Mouse (Mus musculus) myocyte (in vitro differentiated cells): Measurements from ENCODE around the gene Ddit4l. TPM values are rescaled to one million over a fixed set of nuclear protein-coding genes. Genes with fewer than 3 reads are reported as not detected.
"Not testable (repeated sequence)": the region's sequence is repeated elsewhere in the genome, so short reads cannot be mapped to it uniquely, and the experiment has no call there.

Source experiments
- H3K27me3 ChIP-seq: one replicate; pipeline ENCODE4 v1.6.1; 2011; ENCODE audit not compliant: control insufficient read depth, insufficient read depth, insufficient read length
- H3K36me3 ChIP-seq: one replicate; pipeline ENCODE4 v1.6.1; 2011; ENCODE audit not compliant: control insufficient read depth, insufficient read depth
- H3K4me2 ChIP-seq: one replicate; pipeline ENCODE4 v1.6.1; 2011; ENCODE audit warnings: low read depth, control low read depth
- H3K4me3 ChIP-seq: one replicate; pipeline ENCODE4 v1.5.1; 2011; ENCODE audit warnings: mild to moderate bottlenecking, control low read depth, moderate library complexity
- H3K79me2 ChIP-seq: one replicate; pipeline ENCODE4 v1.6.1; 2011; ENCODE audit not compliant: control insufficient read depth, insufficient read depth
- H3ac ChIP-seq: one replicate; pipeline ENCODE4 v1.6.1; 2011; ENCODE audit not compliant: control insufficient read depth, insufficient read length
- CEBPB ChIP-seq: IDR thresholded peaks from 2 replicates; pipeline ENCODE4 v1.6.1; 2011; ENCODE audit warnings: mild to moderate bottlenecking, moderate library complexity; ENCODE audit not compliant: poor library complexity, insufficient read depth, severe bottlenecking
- E2F4 ChIP-seq: IDR thresholded peaks from one replicate; pipeline ENCODE4 v1.6.1; 2011; ENCODE audit warnings: mild to moderate bottlenecking, control low read depth, moderate library complexity; ENCODE audit not compliant: insufficient read depth
- MAX ChIP-seq: IDR thresholded peaks from one replicate; pipeline ENCODE4 v1.6.1; 2011; ENCODE audit warnings: low read depth, mild to moderate bottlenecking, control low read depth
- MYOD1 ChIP-seq, 3 experiments: IDR thresholded peaks; one replicate each; pipeline ENCODE4 v1.6.1; 2011; ENCODE audit warnings: control low read depth in 2 of 3, low read depth in 2 of 3, mild to moderate bottlenecking in 2 of 3, moderate library complexity in 1 of 3; ENCODE audit not compliant: insufficient read length in 2 of 3, control insufficient read depth in 1 of 3
- MYOG ChIP-seq, 3 experiments: IDR thresholded peaks; one replicate each; pipeline ENCODE4 v1.6.1; 2011; ENCODE audit warnings: control low read depth in 2 of 3, low read depth in 2 of 3, mild to moderate bottlenecking in 2 of 3; ENCODE audit not compliant: insufficient read length in 2 of 3, control insufficient read depth in 1 of 3, insufficient read depth in 1 of 3
- POLR2A ChIP-seq: IDR thresholded peaks from one replicate; pipeline ENCODE4 v1.6.1; 2011; ENCODE audit warnings: low read depth, mild to moderate bottlenecking, control low read depth, moderate library complexity; ENCODE audit not compliant: insufficient read length
- POLR2AphosphoS2 ChIP-seq: IDR thresholded peaks from one replicate; pipeline ENCODE4 v1.6.1; 2011; ENCODE audit warnings: low read depth, control low read depth; ENCODE audit not compliant: insufficient read length
- REST ChIP-seq: IDR thresholded peaks from one replicate; pipeline ENCODE4 v1.6.1; 2011; ENCODE audit warnings: mild to moderate bottlenecking, control low read depth, moderate library complexity; ENCODE audit not compliant: insufficient read depth, insufficient read length
- SRF ChIP-seq: IDR thresholded peaks from one replicate; pipeline ENCODE4 v1.6.1; 2011; ENCODE audit warnings: low read depth; ENCODE audit not compliant: control insufficient read depth, insufficient read length
- TCF12 ChIP-seq: IDR thresholded peaks from one replicate; pipeline ENCODE4 v1.6.1; 2011; ENCODE audit warnings: mild to moderate bottlenecking, control low read depth; ENCODE audit not compliant: poor library complexity, insufficient read depth, severe bottlenecking
- TCF3 ChIP-seq: IDR thresholded peaks from one replicate; pipeline ENCODE4 v1.6.1; 2011; ENCODE audit warnings: low read depth, control low read depth; ENCODE audit not compliant: insufficient read length
- USF1 ChIP-seq: IDR thresholded peaks from one replicate; pipeline ENCODE4 v1.6.1; 2011; ENCODE audit warnings: low read depth, mild to moderate bottlenecking, control low read depth, moderate library complexity
- polyA plus RNA-seq: library from polyadenylated mRNA; unstranded; fragments of >200 nt; fragmentation: generic; extraction: Trizol; gene quantifications from one replicate; pipeline ENCODE4 v1.2.1, GENCODE M21; 2012; ENCODE audit warnings: missing spikeins

Ddit4l gene
- polyA plus RNA-seq, 1 experiment, result 2.1 TPM

DNA sequence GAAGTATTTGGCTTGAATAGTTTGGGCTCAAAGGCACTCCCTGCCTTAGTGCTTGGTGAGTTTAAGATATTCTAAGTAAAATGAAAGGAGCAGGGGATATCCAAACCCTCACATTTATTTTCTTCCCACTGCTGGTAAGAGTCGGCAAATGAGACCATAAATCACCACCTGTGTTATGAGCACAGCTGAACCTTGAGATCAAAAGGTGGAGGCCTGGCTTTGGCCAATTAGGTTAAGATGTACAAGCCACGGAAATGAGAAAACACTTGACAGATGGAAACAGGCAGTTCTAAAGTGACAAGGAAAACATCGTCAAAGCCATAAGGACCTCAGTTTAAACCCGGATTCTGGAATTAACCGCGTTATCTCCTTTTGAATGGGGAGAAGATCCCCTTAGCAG lies 23.5 kb downstream of the Ddit4l start:
- Histone ChIP-seq H3ac (no peak overlapping the region), H3K79me2 (no peaks in the 10 kb centered on the region), H3K27me3 (no peaks in the 10 kb centered on the region), H3K4me2 (no peak overlapping the region), H3K4me3 (no peak overlapping the region), H3K36me3 (no peaks in the 10 kb centered on the region)
- TF ChIP-seq POLR2AphosphoS2 (no peak), REST (no peak), TCF12 (no peak), SRF (no peak), USF1 (no peak), POLR2A (no peak), E2F4 (no peak), CEBPB (no peak), MYOD1 (IDR thresholded peaks at IDR 0.05; ENCODE audit: control insufficient read depth in 1 of 3, insufficient read length in 2 of 3, low read depth in 2 of 3) (no peak), MAX (no peak), MYOG (IDR thresholded peaks at IDR 0.05; ENCODE audit: control insufficient read depth in 1 of 3, insufficient read depth in 1 of 3, insufficient read length in 2 of 3, low read depth in 2 of 3) (no peak)

DNA sequence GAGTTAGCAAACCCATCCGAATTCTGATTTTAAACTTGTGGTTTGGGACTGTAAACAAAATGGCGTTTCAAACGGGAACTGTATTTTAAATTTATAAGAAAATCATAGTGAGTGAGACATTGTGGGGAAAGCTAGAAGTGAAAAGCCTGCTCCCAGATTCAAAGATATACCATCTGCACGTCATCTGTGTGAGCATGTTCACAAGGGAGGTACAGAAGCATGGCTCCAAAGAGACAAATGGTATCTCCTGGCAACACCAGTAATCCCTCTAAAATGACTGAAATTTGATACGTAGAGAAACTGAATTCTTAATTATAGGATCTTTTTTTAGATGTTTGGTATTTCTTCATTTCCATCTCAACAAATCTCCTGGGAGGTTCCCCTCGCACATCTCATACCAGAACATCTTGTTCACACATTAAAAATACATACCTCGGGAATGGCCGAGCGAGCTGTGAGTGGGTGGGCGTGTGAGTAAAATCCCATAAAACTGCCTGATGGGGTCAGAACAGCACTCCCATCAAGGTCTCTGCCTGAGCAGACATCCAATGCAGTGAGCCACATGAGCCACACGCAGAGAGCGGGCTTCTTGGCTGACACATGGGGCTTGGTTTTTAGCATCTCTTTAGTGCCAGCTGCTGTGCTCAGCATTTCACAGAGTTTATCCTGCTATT lies 26.2 kb downstream of the Ddit4l start:
- TF ChIP-seq POLR2A (no peak), TCF3 (no peak), MAX (no peak), MYOG (IDR thresholded peaks at IDR 0.05; ENCODE audit: control insufficient read depth in 1 of 3, insufficient read depth in 1 of 3, insufficient read length in 2 of 3, low read depth in 2 of 3) (no peak), REST (no peak), POLR2AphosphoS2 (no peak), E2F4 (no peak), CEBPB (no peak), SRF (no peak), TCF12 (no peak), USF1 (no peak), MYOD1 (IDR thresholded peaks at IDR 0.05; ENCODE audit: control insufficient read depth in 1 of 3, insufficient read length in 2 of 3, low read depth in 2 of 3) (no peak)
- Histone ChIP-seq H3K79me2 (no peaks in the 10 kb centered on the region), H3K36me3 (no peaks in the 10 kb centered on the region), H3ac (no peak overlapping the region), H3K4me3 (no peak overlapping the region), H3K4me2 (no peak overlapping the region), H3K27me3 (no peaks in the 10 kb centered on the region)

DNA sequence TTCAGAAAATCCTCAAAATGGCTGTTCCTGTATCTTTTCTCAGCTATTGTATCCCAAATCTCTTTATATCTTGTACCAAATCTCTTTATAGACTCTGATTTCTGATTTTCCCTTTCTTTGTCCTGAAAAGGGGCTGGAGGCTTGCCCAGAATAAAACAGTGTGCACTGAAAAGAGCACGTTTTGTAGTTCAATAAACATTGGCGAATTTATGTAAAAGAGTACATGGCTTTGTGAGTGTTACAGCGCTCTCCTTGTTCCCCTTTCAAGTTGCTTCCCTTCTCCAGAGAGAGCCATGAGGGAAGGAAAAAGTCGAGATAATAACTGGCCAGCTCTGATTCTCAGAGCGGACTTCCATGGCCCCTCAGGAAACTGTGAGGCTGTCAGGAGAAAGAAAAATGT lies 27.7 kb downstream of the Ddit4l start:
- Histone ChIP-seq H3K4me2 (no peak overlapping the region), H3K36me3 (no peaks in the 10 kb centered on the region), H3K79me2 (no peaks in the 10 kb centered on the region), H3K4me3 (no peak overlapping the region), H3ac (no peak overlapping the region), H3K27me3 (no peaks in the 10 kb centered on the region)
- no peak for TF ChIP-seq USF1
- TF ChIP-seq POLR2AphosphoS2, result no peak
- no peak for TF ChIP-seq SRF
- TF ChIP-seq MAX, result no peak

DNA sequence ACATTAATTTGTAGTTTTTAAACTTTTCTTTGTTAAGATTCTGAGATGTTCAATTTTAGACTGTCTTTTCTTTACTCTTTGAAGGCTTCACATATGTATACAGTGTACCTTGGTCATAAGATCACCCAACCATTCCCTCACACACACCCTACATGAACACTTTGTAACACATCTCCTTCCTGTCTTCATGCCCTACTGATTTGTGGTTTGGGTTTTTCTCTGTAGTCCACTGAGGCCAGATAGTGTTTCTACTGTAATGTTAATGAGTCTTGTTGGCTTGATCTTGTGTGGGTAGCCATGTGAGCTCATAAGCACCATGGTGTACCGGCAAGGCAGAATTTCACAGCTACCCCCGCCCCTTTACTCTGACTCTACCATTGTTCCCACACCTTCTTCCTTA lies 31.4 kb downstream of the Ddit4l start:
- no peaks in the 10 kb centered on the region for H3K27me3 ChIP-seq
- H3K4me2 ChIP-seq, result no peak overlapping the region
- TF ChIP-seq TCF3, result no peak
- no peak for TF ChIP-seq MYOG (IDR thresholded peaks at IDR 0.05; ENCODE audit: control insufficient read depth in 1 of 3, insufficient read depth in 1 of 3, insufficient read length in 2 of 3, low read depth in 2 of 3)
- no peak for TF ChIP-seq TCF12
- no peak for TF ChIP-seq POLR2AphosphoS2
- TF ChIP-seq MAX, result no peak
- no peak for TF ChIP-seq REST
- TF ChIP-seq SRF, result no peak
- no peak for TF ChIP-seq USF1
- no peak for TF ChIP-seq E2F4
- TF ChIP-seq POLR2A, result no peak
- H3K79me2 ChIP-seq, result no peaks in the 10 kb centered on the region
- no peak overlapping the region for H3ac ChIP-seq
- no peak overlapping the region for H3K4me3 ChIP-seq
- H3K36me3 ChIP-seq, result no peaks in the 10 kb centered on the region

DNA sequence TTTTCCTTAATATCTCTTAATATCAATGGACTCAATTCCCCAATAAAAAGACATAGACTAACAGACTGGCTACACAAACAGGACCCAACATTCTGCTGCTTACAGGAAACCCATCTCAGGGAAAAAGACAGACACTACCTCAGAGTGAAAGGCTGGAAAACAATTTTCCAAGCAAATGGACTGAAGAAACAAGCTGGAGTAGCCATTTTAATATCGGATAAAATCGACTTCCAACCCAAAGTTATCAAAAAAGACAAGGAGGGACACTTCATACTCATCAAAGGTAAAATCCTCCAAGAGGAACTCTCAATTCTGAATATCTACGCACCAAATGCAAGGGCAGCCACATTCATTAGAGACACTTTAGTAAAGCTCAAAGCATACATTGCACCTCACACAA lies 49.8 kb downstream of the Ddit4l start, which contains the start of gene Gm21962:
Gene Gm21962, plus strand, starts transcription at position 301 of the 400 bp plus-strand sequence.
- H3K4me2 ChIP-seq, H3K79me2 ChIP-seq, H3K4me3 ChIP-seq, H3K27me3 ChIP-seq, H3ac ChIP-seq, H3K36me3 ChIP-seq: not testable (repeated sequence)

Other genes with a start within 250 kb of the Ddit4l start
- not detected for gene Gm21962, start 49.9 kb downstream of the Ddit4l start, polyA plus RNA-seq
- gene H2afz, start 242.9 kb downstream of the Ddit4l start, polyA plus RNA-seq, result 1,333 TPM
- gene Dnajb14, start 246.1 kb downstream of the Ddit4l start, polyA plus RNA-seq, result 2.5 TPM